Mouse (Mus musculus): ENCODE results near the gene Stat4. TPM values are rescaled to one million over a fixed set of nuclear protein-coding genes. Genes with fewer than 3 reads are reported as not detected.

The Stat4 gene
- total RNA-seq, 2 experiments from 2014 or later: 3.8 to 4.7 TPM

- no peak for DNase-seq
- intact Hi-C loops (cut with DNase I): loop anchor here (10.0 kb wide), 1 partner anchor 134 kb away; no protein-coding TSS in a partner anchor
These were observed 153.6 kb downstream of the Stat4 start for GRCm38 (mm10) chr1:52140534-52140933.

GRCm38 (mm10) chr1:52141482-52141881, 154.5 kb downstream of the Stat4 start:
- no peak for DNase-seq
- intact Hi-C loops (cut with DNase I): loop anchor here (10.0 kb wide), 1 partner anchor 133 kb away; no protein-coding TSS in a partner anchor

- no peak for DNase-seq
- intact Hi-C loops (cut with DNase I): loop anchor here (10.0 kb wide), 1 partner anchor 133 kb away; no protein-coding TSS in a partner anchor
These were observed 155.2 kb downstream of the Stat4 start for GRCm38 (mm10) chr1:52142117-52142516.

GRCm38 (mm10) chr1:52143191-52143590, 156.2 kb downstream of the Stat4 start:
- DNase-seq: no peak
- intact Hi-C loops (cut with DNase I): loop anchor here (10.0 kb wide), 1 partner anchor 132 kb away; no protein-coding TSS in a partner anchor

- intact Hi-C loops (cut with DNase I): loop anchor here (10.0 kb wide), 1 partner anchor 131 kb away; no protein-coding TSS in a partner anchor
- no peak for DNase-seq
These were observed 156.7 kb downstream of the Stat4 start for GRCm38 (mm10) chr1:52143596-52144156.

- DNase-seq: no peak
- intact Hi-C loops (cut with DNase I): loop anchor here (10.0 kb wide), 1 partner anchor 130 kb away; no protein-coding TSS in a partner anchor
These were observed 158.0 kb downstream of the Stat4 start for GRCm38 (mm10) chr1:52144907-52145306.

- DNase-seq: peak; percentile 64
- intact Hi-C loops (cut with DNase I): loop anchor here (10.0 kb wide), 1 partner anchor 128 kb away; no protein-coding TSS in a partner anchor
These were observed 159.4 kb downstream of the Stat4 start for GRCm38 (mm10) chr1:52146214-52146970.

GRCm38 (mm10) chr1:52147431-52147830, 160.5 kb downstream of the Stat4 start:
- intact Hi-C loops (cut with DNase I): loop anchor here (10.0 kb wide), 1 partner anchor 127 kb away; no protein-coding TSS in a partner anchor
- no peak for DNase-seq

GRCm38 (mm10) chr1:52148178-52148577, 161.2 kb downstream of the Stat4 start:
- intact Hi-C loops (cut with DNase I): loop anchor here (10.0 kb wide), 1 partner anchor 127 kb away; no protein-coding TSS in a partner anchor
- no peak for DNase-seq

GRCm38 (mm10) chr1:52148696-52149095, 161.7 kb downstream of the Stat4 start:
- no peak for DNase-seq
- intact Hi-C loops (cut with DNase I): loop anchor here (10.0 kb wide), 1 partner anchor 126 kb away; no protein-coding TSS in a partner anchor

GRCm38 (mm10) chr1:52149934-52150346, 163.0 kb downstream of the Stat4 start:
- intact Hi-C loops (cut with DNase I): loop anchor here (10.0 kb wide), 1 partner anchor 125 kb away; no protein-coding TSS in a partner anchor
- DNase-seq: peak; percentile 80

GRCm38 (mm10) chr1:52150676-52151075, 163.7 kb downstream of the Stat4 start:
- intact Hi-C loops (cut with DNase I): no loop called here
- DNase-seq: peak; percentile 8

- intact Hi-C loops (cut with DNase I): no loop called here
These were observed 164.2 kb downstream of the Stat4 start for GRCm38 (mm10) chr1:52151166-52151565.

GRCm38 (mm10) chr1:52152369-52152768, 165.4 kb downstream of the Stat4 start:
- intact Hi-C loops (cut with DNase I): no loop called here
- DNase-seq: no peak

More at GRCm38 (mm10) chr1:52151166-52151565, 164.2 kb downstream of the Stat4 start:
- no peak for DNase-seq

GRCm38 (mm10) chr1:52152936-52153335, 166.0 kb downstream of the Stat4 start:
- DNase-seq: no peak
- intact Hi-C loops (cut with DNase I): no loop called here

GRCm38 (mm10) chr1:52154890-52155289, 167.9 kb downstream of the Stat4 start:
- intact Hi-C loops (cut with DNase I): no loop called here
- DNase-seq: no peak

GRCm38 (mm10) chr1:52156351-52156750, 169.4 kb downstream of the Stat4 start:
- DNase-seq: no peak
- intact Hi-C loops (cut with DNase I): no loop called here
